Comparison of ENCODE assay signal across 9 mouse cellular contexts in genomic region chr7:139397521-139397920, GRCm38 (mm10). TPM values are rescaled to one million over a fixed set of nuclear protein-coding genes. Genes with fewer than 3 reads are reported as not detected.
A peak's percentile ranks its signal among the peaks of the same experiment; 100 is the strongest.
DNase-seq lines count a peak whose midpoint lies in the region; ATAC-seq lines count a peak whose summit lies in the region.
"Had no signal": no experiment of that assay in that cellular context is flagged by ENCODE, and none has a peak within 500 bp of the region (broad histone marks: within the 10 kb centered on the region; RNA-seq: fewer than 3 reads in every experiment).

No protein-coding gene starts in this region.

- no peak overlapping the region for H3K4me2 ChIP-seq in hindbrain, embryonic 11.5 days (replicated peaks; ENCODE audit: low read depth, low read length)
- H3K4me2 ChIP-seq in heart, embryonic 14.5 days (ENCODE audit: low read length): peak overlapping the region; percentile 31; the same call in 1 of the 2 replicates

- no peaks in the 10 kb centered on the region for H3K27me3 ChIP-seq in hindbrain, embryonic 10.5 days (ENCODE audit: insufficient read depth, poor library complexity, severe bottlenecking)
- H3K27me3 ChIP-seq in hindbrain, embryonic 11.5 days (ENCODE audit: control insufficient read depth, insufficient read depth, low read length): no peaks in the 10 kb centered on the region
- no peaks in the 10 kb centered on the region for H3K27me3 ChIP-seq in heart, embryonic 14.5 days (ENCODE audit: control insufficient read depth, insufficient read depth, low read length)

- H3K4me1 ChIP-seq in hindbrain, embryonic 10.5 days (replicated peaks): peaks cover 25% of the 10 kb centered on the region
- H3K4me1 ChIP-seq in hindbrain, embryonic 11.5 days (replicated peaks; ENCODE audit: control insufficient read depth, insufficient read depth, low read length): no peaks in the 10 kb centered on the region
- peaks cover 38 to 80% of the 10 kb centered on the region in 2 experiments for H3K4me1 ChIP-seq in heart, embryonic 14.5 days (ENCODE audit: control insufficient read depth in 2 of 2, insufficient read depth in 2 of 2, low read length in 2 of 2)

- H3K27ac ChIP-seq in hindbrain, embryonic 10.5 days: peak overlapping the region; percentile 45; the same call in 1 of the 2 replicates
- no peak overlapping the region for H3K27ac ChIP-seq in hindbrain, embryonic 11.5 days (ENCODE audit: low read depth, low read length)
- 0 out of 4 replicates have a peak overlapping the region, but pooled peaks of 1 of the 2 experiments have one; percentile 14 for H3K27ac ChIP-seq in heart, embryonic 14.5 days (replicated peaks in 1 of 2; ENCODE audit: control insufficient read depth in 1 of 2, insufficient read depth in 1 of 2, low read depth in 2 of 2, low read length in 2 of 2)
- H3K27ac ChIP-seq: macrophage had no signal

- no peaks in the 10 kb centered on the region for H3K36me3 ChIP-seq in hindbrain, embryonic 10.5 days
- no peaks in the 10 kb centered on the region for H3K36me3 ChIP-seq in hindbrain, embryonic 11.5 days (ENCODE audit: control insufficient read depth, insufficient read depth, low read length)
- peaks cover 5% of the 10 kb centered on the region; the same call in 1 of the 2 replicates for H3K36me3 ChIP-seq in heart, embryonic 14.5 days (ENCODE audit: control insufficient read depth, insufficient read depth, low read length)

- WGBS in hindbrain, embryonic 10.5 days: 82% methylated on average over 8 of the region's 8 CpGs
- 80% methylated on average over 8 of the region's 8 CpGs for WGBS in hindbrain, embryonic 11.5 days
- WGBS in heart, embryonic 14.5 days: 20% methylated on average over 8 of the region's 8 CpGs

- ATAC-seq in hindbrain, embryonic 11.5 days (ENCODE audit: low FRiP score): no peak
- ATAC-seq in heart, embryonic 14.5 days (ENCODE audit: insufficient number of reproducible peaks, insufficient read depth, low FRiP score, low read depth): no peak

- no peak for DNase-seq in hindbrain, embryonic 10.5 days (ENCODE audit: low spot score)
- no peak for DNase-seq in hindbrain, embryonic 11.5 days (ENCODE audit: low spot score)
- peak; percentile 60 to 63 for DNase-seq in B cell, adult 2 months
- DNase-seq in cerebellum, adult 9-11 months: peak; percentile 77
- DNase-seq in layer of hippocampus, adult 8-10 months (ENCODE audit: low spot score in 2 of 2): peak; percentile 37 to 47
- peak; percentile 37 for DNase-seq in right cerebral cortex, adult 2 months (ENCODE audit: low spot score in 2 of 2)
- no peak for DNase-seq in T-cell, adult 2 months (ENCODE audit: low spot score)

- no peaks in the 10 kb centered on the region for H3K9me3 ChIP-seq in hindbrain, embryonic 10.5 days
- H3K9me3 ChIP-seq in hindbrain, embryonic 11.5 days (ENCODE audit: control insufficient read depth, low read length): no peaks in the 10 kb centered on the region
- no peaks in the 10 kb centered on the region for H3K9me3 ChIP-seq in heart, embryonic 14.5 days (ENCODE audit: control insufficient read depth, low read length)

- H3K9ac ChIP-seq in hindbrain, embryonic 11.5 days (ENCODE audit: low read depth, low read length): no peak overlapping the region
- H3K9ac ChIP-seq in heart, embryonic 14.5 days (ENCODE audit: low read length): peak overlapping the region; percentile 47

- H3K4me3 ChIP-seq in hindbrain, embryonic 10.5 days: no peak overlapping the region
- no peak overlapping the region for H3K4me3 ChIP-seq in hindbrain, embryonic 11.5 days (ENCODE audit: low read depth, low read length)
- H3K4me3 ChIP-seq in heart, embryonic 14.5 days (ENCODE audit: control insufficient read depth in 1 of 2, insufficient read depth in 1 of 2, low read depth in 1 of 2, low read length in 2 of 2): no peak overlapping the region

RNA-seq across cellular contexts. Expression of gene Inpp5a, which starts 8.6 kb away (rescaled TPM):
- 17.9 and 19.0 TPM in 2 replicates for polyA plus RNA-seq in hindbrain, embryonic 10.5 days (2016; fragmentation: Nextera tagmentation; extraction: Ambion mirVana)
- 24.1 and 24.2 TPM in 2 replicates for polyA plus RNA-seq in hindbrain, embryonic 11.5 days (2014; fragmentation: Nextera tagmentation; extraction: Ambion mirVana)
- 89.9 and 93.9 TPM in 2 replicates for polyA plus RNA-seq in heart, embryonic 14.5 days (2014; fragmentation: Nextera tagmentation; extraction: Ambion mirVana)
- 10 to 100 TPM; 38.2 to 46.4 (median 39.6) TPM for total RNA-seq in layer of hippocampus, adult 8-10 months (2022)

Comparison
In these comparisons a context has a peak if more than half of its experiments do, and no peak if none do; other contexts are left out.
1. DNase-seq: peak in B cell, adult 2 months (2 of 2), cerebellum, adult 9-11 months (single experiment), layer of hippocampus, adult 8-10 months (2 of 2) and right cerebral cortex, adult 2 months (2 of 2); none in hindbrain, embryonic 10.5 days (single experiment), hindbrain, embryonic 11.5 days (single experiment) and T-cell, adult 2 months (single experiment).